Mouse (Mus musculus): ENCODE measurements at regions not wholly inside any gene's neighbourhood (a gene's known extent, or its start where the extent isn't known, plus 50 kb on each side); places are given as distances from the start of the nearest gene placed in this dataset.

- Histone ChIP-seq H3K36me3 (ENCODE audit: control insufficient read depth, insufficient read depth, low read length) (no peaks in the 10 kb centered on the region), H3K4me3 (ENCODE audit: insufficient read depth, low read depth, low read length) (no peak overlapping the region), H3K27me3 (replicated peaks; ENCODE audit: control insufficient read depth, insufficient read depth, low read length) (no peaks in the 10 kb centered on the region), H3K4me1 (ENCODE audit: control insufficient read depth, insufficient read depth, low read length) (no peaks in the 10 kb centered on the region), H3K27ac (ENCODE audit: insufficient read depth, low read depth, low read length) (no peak overlapping the region)
- no peak for DNase-seq
- WGBS, result 81% methylated on average over 1 of the region's 1 CpGs
- TF ChIP-seq POLR2A (IDR thresholded peaks at IDR 0.05; ENCODE audit: low read depth, low read length) (no peak), CTCF (conservative IDR thresholded peaks at IDR 0.05; ENCODE audit: insufficient read depth, insufficient read length, low read depth, low read length) (no peak)
These were observed 2301.1 kb upstream of the Gm7489 start for GRCm38 (mm10) chr15:51583636-51584035.

GRCm38 (mm10) chr15:51586146-51586545 lies 2298.6 kb upstream of the Gm7489 start:
- Histone ChIP-seq H3K36me3 (ENCODE audit: control insufficient read depth, insufficient read depth, low read length) (no peaks in the 10 kb centered on the region), H3K4me1 (ENCODE audit: control insufficient read depth, insufficient read depth, low read length) (no peaks in the 10 kb centered on the region), H3K4me3 (ENCODE audit: insufficient read depth, low read depth, low read length) (no peak overlapping the region), H3K27ac (ENCODE audit: insufficient read depth, low read depth, low read length) (no peak overlapping the region), H3K27me3 (replicated peaks; ENCODE audit: control insufficient read depth, insufficient read depth, low read length) (no peaks in the 10 kb centered on the region)
- DNase-seq, result no peak
- TF ChIP-seq CTCF (conservative IDR thresholded peaks at IDR 0.05; ENCODE audit: insufficient read depth, insufficient read length, low read depth, low read length), result no peak
- no peak for TF ChIP-seq POLR2A (IDR thresholded peaks at IDR 0.05; ENCODE audit: low read depth, low read length)
- WGBS, result 84% methylated on average over 5 of the region's 5 CpGs

- H3K36me3 ChIP-seq (ENCODE audit: control insufficient read depth, insufficient read depth, low read length), result no peaks in the 10 kb centered on the region
- no peak overlapping the region for H3K27ac ChIP-seq (ENCODE audit: insufficient read depth, low read depth, low read length)
- no peaks in the 10 kb centered on the region for H3K27me3 ChIP-seq (replicated peaks; ENCODE audit: control insufficient read depth, insufficient read depth, low read length)
- 65% methylated on average over 17 of the region's 17 CpGs for WGBS
- H3K4me3 ChIP-seq (ENCODE audit: insufficient read depth, low read depth, low read length), result no peak overlapping the region
- TF ChIP-seq POLR2A (IDR thresholded peaks at IDR 0.05; ENCODE audit: low read depth, low read length), result no peak
- no peak for TF ChIP-seq CTCF (conservative IDR thresholded peaks at IDR 0.05; ENCODE audit: insufficient read depth, insufficient read length, low read depth, low read length)
- no peak for DNase-seq
- no peaks in the 10 kb centered on the region for H3K4me1 ChIP-seq (ENCODE audit: control insufficient read depth, insufficient read depth, low read length)
These were observed 2293.2 kb upstream of the Gm7489 start for GRCm38 (mm10) chr15:51591406-51592068.

GRCm38 (mm10) chr15:51592069-51592435 lies 2292.7 kb upstream of the Gm7489 start:
- H3K27ac ChIP-seq (ENCODE audit: insufficient read depth, low read depth, low read length), result no peak overlapping the region
- DNase-seq, result peak; percentile 1

GRCm38 (mm10) chr15:51592511-51593498 lies 2291.9 kb upstream of the Gm7489 start:
- 75% methylated on average over 13 of the region's 13 CpGs for WGBS
- Histone ChIP-seq H3K36me3 (ENCODE audit: control insufficient read depth, insufficient read depth, low read length) (no peaks in the 10 kb centered on the region), H3K4me1 (ENCODE audit: control insufficient read depth, insufficient read depth, low read length) (no peaks in the 10 kb centered on the region), H3K4me3 (ENCODE audit: insufficient read depth, low read depth, low read length) (no peak overlapping the region), H3K27me3 (replicated peaks; ENCODE audit: control insufficient read depth, insufficient read depth, low read length) (no peaks in the 10 kb centered on the region), H3K27ac (ENCODE audit: insufficient read depth, low read depth, low read length) (no peak overlapping the region)
- no peak for TF ChIP-seq CTCF (conservative IDR thresholded peaks at IDR 0.05; ENCODE audit: insufficient read depth, insufficient read length, low read depth, low read length)
- no peak for TF ChIP-seq POLR2A (IDR thresholded peaks at IDR 0.05; ENCODE audit: low read depth, low read length)
- peak; percentile 31 for DNase-seq

More at GRCm38 (mm10) chr15:51592069-51592435, 2292.7 kb upstream of the Gm7489 start:
- Histone ChIP-seq H3K36me3 (ENCODE audit: control insufficient read depth, insufficient read depth, low read length) (no peaks in the 10 kb centered on the region), H3K4me1 (ENCODE audit: control insufficient read depth, insufficient read depth, low read length) (no peaks in the 10 kb centered on the region), H3K27me3 (replicated peaks; ENCODE audit: control insufficient read depth, insufficient read depth, low read length) (no peaks in the 10 kb centered on the region), H3K4me3 (ENCODE audit: insufficient read depth, low read depth, low read length) (no peak overlapping the region)
- TF ChIP-seq POLR2A (IDR thresholded peaks at IDR 0.05; ENCODE audit: low read depth, low read length) (no peak), CTCF (conservative IDR thresholded peaks at IDR 0.05; ENCODE audit: insufficient read depth, insufficient read length, low read depth, low read length) (no peak)
- WGBS, result 56% methylated on average over 9 of the region's 9 CpGs

GRCm38 (mm10) chr15:51594060-51594459 lies 2290.6 kb upstream of the Gm7489 start:
- TF ChIP-seq CTCF (conservative IDR thresholded peaks at IDR 0.05; ENCODE audit: insufficient read depth, insufficient read length, low read depth, low read length) (no peak), POLR2A (IDR thresholded peaks at IDR 0.05; ENCODE audit: low read depth, low read length) (no peak)
- Histone ChIP-seq H3K36me3 (ENCODE audit: control insufficient read depth, insufficient read depth, low read length) (no peaks in the 10 kb centered on the region), H3K27ac (ENCODE audit: insufficient read depth, low read depth, low read length) (no peak overlapping the region), H3K27me3 (replicated peaks; ENCODE audit: control insufficient read depth, insufficient read depth, low read length) (no peaks in the 10 kb centered on the region), H3K4me1 (ENCODE audit: control insufficient read depth, insufficient read depth, low read length) (no peaks in the 10 kb centered on the region), H3K4me3 (ENCODE audit: insufficient read depth, low read depth, low read length) (no peak overlapping the region)
- no peak for DNase-seq
- WGBS, result 27% methylated on average over 5 of the region's 5 CpGs

- peak; percentile 30; the same call in 1 of the 2 replicates for TF ChIP-seq CTCF (conservative IDR thresholded peaks at IDR 0.05; ENCODE audit: insufficient read depth, insufficient read length, low read depth, low read length)
- TF ChIP-seq POLR2A (IDR thresholded peaks at IDR 0.05; ENCODE audit: low read depth, low read length), result no peak
These were observed 2289.1 kb upstream of the Gm7489 start for GRCm38 (mm10) chr15:51595655-51596054.

More at GRCm38 (mm10) chr15:51595655-51596054, 2289.1 kb upstream of the Gm7489 start:
- 63% methylated on average over 1 of the region's 1 CpGs for WGBS
- Histone ChIP-seq H3K4me3 (ENCODE audit: insufficient read depth, low read depth, low read length) (no peak overlapping the region), H3K27me3 (replicated peaks; ENCODE audit: control insufficient read depth, insufficient read depth, low read length) (no peaks in the 10 kb centered on the region), H3K27ac (ENCODE audit: insufficient read depth, low read depth, low read length) (no peak overlapping the region), H3K36me3 (ENCODE audit: control insufficient read depth, insufficient read depth, low read length) (no peaks in the 10 kb centered on the region), H3K4me1 (ENCODE audit: control insufficient read depth, insufficient read depth, low read length) (no peaks in the 10 kb centered on the region)
- peak; percentile 36 for DNase-seq
